Mouse (Mus musculus): ENCODE results near the gene Cacna1c. TPM values are rescaled to one million over a fixed set of nuclear protein-coding genes. Genes with fewer than 3 reads are reported as not detected.

Gene Cacna1c
- polyA plus RNA-seq, 1 experiment from 2014 or later: 7.3 TPM

DNA sequence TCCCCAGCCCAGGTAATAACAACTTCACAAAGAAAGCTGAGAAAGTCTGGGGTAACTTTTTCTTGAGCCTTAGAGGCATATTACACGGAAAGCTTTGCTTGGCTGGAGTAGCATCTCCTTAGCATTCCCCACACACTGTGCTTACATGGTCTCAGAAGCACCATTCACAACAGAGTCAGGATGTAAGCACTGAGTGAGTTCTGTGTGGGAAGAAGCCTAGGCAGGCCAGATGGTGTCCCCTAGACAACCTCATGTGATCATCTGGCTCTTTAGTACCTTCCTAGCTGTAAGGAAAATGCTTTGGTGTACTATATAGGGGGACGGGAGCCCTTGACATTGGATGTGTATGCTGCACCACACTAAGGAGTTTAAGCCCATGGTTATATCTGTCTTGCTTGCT is 563.7 kb downstream of the Cacna1c start:
- no peaks in the 10 kb centered on the region for H3K27me3 ChIP-seq
- peaks cover 9% of the 10 kb centered on the region for H3K36me3 ChIP-seq
- no peak overlapping the region for H3K27ac ChIP-seq
- whole genome bisulfite sequencing: 84% methylated on average over 2 of the region's 2 CpGs
- no peak overlapping the region for H3K4me2 ChIP-seq (replicated peaks)
- peaks cover 10% of the 10 kb centered on the region for H3K9me3 ChIP-seq (replicated peaks)
- H3K9ac ChIP-seq: no peak overlapping the region
- H3K4me1 ChIP-seq: no peaks in the 10 kb centered on the region
- H3K4me3 ChIP-seq: no peak overlapping the region
- ATAC-seq (ENCODE audit: low FRiP score): no peak

DNA sequence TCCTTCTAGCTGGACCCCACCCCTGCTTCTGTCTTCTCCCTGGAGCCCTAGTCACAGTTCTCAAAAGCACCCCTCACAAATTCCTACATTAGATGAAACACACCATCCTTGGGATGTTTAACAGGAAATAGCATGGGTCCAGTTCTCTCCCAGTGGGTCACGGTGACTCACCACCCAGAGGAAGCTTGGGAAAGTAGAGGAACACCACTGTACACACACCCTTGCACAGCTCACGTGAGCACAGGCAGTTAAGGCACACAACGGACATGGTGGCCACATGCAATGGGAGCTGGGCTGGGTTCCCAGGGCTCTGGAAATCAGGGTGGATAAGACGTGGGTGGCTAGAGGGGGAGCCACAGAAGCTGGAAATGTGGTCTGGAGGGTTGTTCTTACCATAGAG is 566.2 kb downstream of the Cacna1c start:
- Histone ChIP-seq H3K9me3 (replicated peaks) (no peaks in the 10 kb centered on the region), H3K4me1 (no peaks in the 10 kb centered on the region), H3K9ac (no peak overlapping the region), H3K4me2 (replicated peaks) (no peak overlapping the region), H3K36me3 (no peaks in the 10 kb centered on the region), H3K27me3 (no peaks in the 10 kb centered on the region), H3K27ac (no peak overlapping the region), H3K4me3 (no peak overlapping the region)
- WGBS: 89% methylated on average over 4 of the region's 4 CpGs
- no peak for ATAC-seq (ENCODE audit: low FRiP score)

DNA sequence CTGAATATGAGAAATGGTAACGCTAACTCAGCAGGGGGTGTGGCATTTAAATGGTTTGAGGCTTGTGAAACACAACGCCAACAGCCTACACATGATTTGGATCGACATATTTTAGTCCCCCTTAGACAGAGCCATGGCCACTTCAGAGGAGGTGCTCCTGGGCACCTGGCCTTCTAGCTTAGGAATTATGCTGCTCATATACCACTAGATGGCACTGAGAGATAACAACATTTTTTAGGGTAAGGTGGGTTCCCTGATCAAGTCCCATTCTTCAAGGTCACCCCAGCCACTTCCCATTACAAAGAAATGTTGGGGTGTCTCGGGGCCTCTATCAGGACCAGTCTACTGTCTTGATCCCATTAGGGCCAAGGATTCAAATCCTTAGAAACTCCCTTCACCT is 570.0 kb downstream of the Cacna1c start:
- no peak for ATAC-seq (ENCODE audit: low FRiP score)
- no peaks in the 10 kb centered on the region for H3K36me3 ChIP-seq
- no peaks in the 10 kb centered on the region for H3K9me3 ChIP-seq (replicated peaks)
- no peak overlapping the region for H3K4me2 ChIP-seq (replicated peaks)
- no peaks in the 10 kb centered on the region for H3K4me1 ChIP-seq
- H3K27me3 ChIP-seq: no peaks in the 10 kb centered on the region
- no peak overlapping the region for H3K27ac ChIP-seq
- no peak overlapping the region for H3K9ac ChIP-seq
- no peak overlapping the region for H3K4me3 ChIP-seq
- 45% methylated on average over 4 of the region's 4 CpGs for WGBS

DNA sequence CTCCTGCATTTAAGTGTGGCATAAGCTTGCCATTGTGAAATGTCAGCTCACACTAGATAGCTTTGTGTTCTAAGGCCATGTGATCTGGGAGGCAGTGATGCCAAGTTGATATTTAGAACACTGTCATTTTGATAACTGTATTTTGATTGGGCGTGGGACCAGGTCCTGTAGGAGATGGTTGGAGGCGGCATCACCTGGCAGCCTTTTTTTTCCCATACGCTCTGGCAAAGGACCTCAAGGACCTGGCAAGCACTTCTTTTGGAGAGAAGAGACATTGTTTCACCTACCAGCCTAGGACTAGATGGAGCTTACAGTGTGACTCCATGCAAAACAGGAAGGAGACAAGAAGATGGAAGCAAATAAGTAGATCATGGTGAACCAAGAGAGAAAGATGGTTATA is 572.6 kb downstream of the Cacna1c start:
- H3K9ac ChIP-seq: no peak overlapping the region
- no peak overlapping the region for H3K27ac ChIP-seq
- H3K27me3 ChIP-seq: no peaks in the 10 kb centered on the region
- 97% methylated on average over 3 of the region's 3 CpGs for WGBS
- H3K9me3 ChIP-seq (replicated peaks): no peaks in the 10 kb centered on the region
- no peak for ATAC-seq (ENCODE audit: low FRiP score)
- H3K4me1 ChIP-seq: no peaks in the 10 kb centered on the region
- no peak overlapping the region for H3K4me2 ChIP-seq (replicated peaks)
- no peaks in the 10 kb centered on the region for H3K36me3 ChIP-seq
- H3K4me3 ChIP-seq: no peak overlapping the region

DNA sequence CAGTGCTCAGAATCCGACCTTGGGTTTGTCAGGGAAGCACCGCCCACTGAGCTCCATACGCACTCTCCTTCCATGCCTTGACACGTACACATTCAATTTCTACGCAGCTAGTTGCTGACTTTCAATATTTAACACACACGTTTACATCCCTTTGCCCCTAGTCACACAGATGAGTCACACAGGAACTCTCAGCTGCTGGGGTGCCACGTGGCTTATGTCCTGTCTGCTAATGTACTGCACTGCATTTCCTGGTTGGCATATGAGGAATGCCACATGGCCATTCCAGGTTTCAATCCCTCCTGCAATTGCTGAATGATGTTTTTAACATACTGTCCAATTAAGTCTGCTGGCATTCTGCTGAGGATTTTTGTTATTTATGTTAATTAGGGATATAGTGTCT is 574.4 kb downstream of the Cacna1c start:
- H3K9ac ChIP-seq: no peak overlapping the region
- no peaks in the 10 kb centered on the region for H3K36me3 ChIP-seq
- H3K4me3 ChIP-seq: no peak overlapping the region
- no peaks in the 10 kb centered on the region for H3K27me3 ChIP-seq
- H3K4me2 ChIP-seq (replicated peaks): no peak overlapping the region
- no peaks in the 10 kb centered on the region for H3K4me1 ChIP-seq
- 82% methylated on average over 7 of the region's 7 CpGs for WGBS
- H3K9me3 ChIP-seq (replicated peaks): no peaks in the 10 kb centered on the region
- H3K27ac ChIP-seq: no peak overlapping the region
- ATAC-seq (ENCODE audit: low FRiP score): no peak

DNA sequence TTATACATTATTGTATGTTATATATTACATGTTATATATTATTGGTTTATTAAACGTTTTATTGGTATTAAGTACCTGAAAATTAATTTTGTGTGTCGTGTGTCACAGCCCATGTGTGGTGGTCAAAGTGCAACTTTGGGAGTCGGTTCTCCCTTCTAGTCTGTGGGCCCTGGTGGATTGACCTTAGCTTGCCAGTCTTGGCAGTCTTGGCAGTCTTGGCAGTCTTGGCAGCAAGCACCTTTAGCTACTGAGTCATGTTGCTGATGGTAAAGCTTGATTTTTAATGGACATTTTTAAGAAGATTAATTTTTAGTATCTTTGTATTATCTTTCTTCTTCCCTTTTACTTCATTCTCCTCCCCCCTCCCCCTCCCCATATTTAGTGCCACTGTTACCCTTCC is 574.8 kb downstream of the Cacna1c start:
- Histone ChIP-seq H3K4me2 (replicated peaks) (no peak overlapping the region), H3K4me1 (no peaks in the 10 kb centered on the region), H3K9me3 (replicated peaks) (no peaks in the 10 kb centered on the region), H3K36me3 (no peaks in the 10 kb centered on the region), H3K27ac (no peak overlapping the region), H3K4me3 (no peak overlapping the region), H3K27me3 (no peaks in the 10 kb centered on the region), H3K9ac (no peak overlapping the region)
- WGBS: 88% methylated on average over 3 of the region's 3 CpGs
- no peak for ATAC-seq (ENCODE audit: low FRiP score)

DNA sequence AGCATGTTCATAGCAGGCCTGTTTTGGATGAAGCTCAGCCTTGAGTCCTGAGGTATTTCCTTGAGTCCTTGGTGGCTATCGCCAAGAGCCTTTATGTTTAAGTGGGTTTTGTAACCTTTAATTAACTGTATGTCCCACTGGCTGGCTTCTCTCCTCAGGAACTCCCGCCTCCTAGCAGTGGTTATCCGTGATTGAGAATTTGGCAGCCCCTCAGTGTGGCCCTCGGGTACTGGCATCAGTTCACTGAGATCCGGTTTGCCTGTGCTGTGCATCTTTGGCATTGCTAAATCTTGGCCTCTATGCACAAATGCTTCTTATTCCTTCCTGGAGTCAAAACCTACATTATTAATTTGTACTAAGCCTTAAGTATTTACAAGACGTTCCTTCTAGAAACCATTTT is 587.3 kb downstream of the Cacna1c start:
- no peak overlapping the region for H3K9ac ChIP-seq
- H3K27me3 ChIP-seq: no peaks in the 10 kb centered on the region
- no peaks in the 10 kb centered on the region for H3K4me1 ChIP-seq
- no peak overlapping the region for H3K4me2 ChIP-seq (replicated peaks)
- no peaks in the 10 kb centered on the region for H3K9me3 ChIP-seq (replicated peaks)
- WGBS: 87% methylated on average over 6 of the region's 6 CpGs
- H3K4me3 ChIP-seq: no peak overlapping the region
- H3K36me3 ChIP-seq: peaks cover 5% of the 10 kb centered on the region; the same call in 1 of the 2 replicates
- H3K27ac ChIP-seq: no peak overlapping the region
- ATAC-seq (ENCODE audit: low FRiP score): no peak

DNA sequence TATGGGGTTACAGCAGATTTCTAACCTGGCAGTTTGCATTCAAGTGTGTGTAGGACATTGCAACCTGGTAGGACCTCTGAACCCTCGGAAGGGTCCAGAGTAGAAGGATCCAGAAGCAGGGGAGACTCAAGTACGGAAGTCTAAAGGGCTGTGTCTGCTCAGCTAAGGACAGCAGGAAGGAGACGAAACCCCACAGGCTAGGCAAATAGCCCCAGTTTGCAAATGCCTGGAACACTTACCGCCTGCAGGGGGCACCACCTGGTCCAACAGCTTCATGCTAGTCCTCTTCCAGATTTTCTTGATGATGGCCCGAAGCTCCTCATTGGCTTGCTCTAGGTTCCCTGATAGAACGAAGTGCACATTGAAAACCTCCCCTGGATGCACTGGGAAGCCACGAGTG is 590.2 kb downstream of the Cacna1c start:
- H3K9ac ChIP-seq: no peak overlapping the region
- ATAC-seq (ENCODE audit: low FRiP score): no peak
- no peaks in the 10 kb centered on the region for H3K27me3 ChIP-seq
- no peaks in the 10 kb centered on the region; the same call in 1 of the 2 replicates for H3K36me3 ChIP-seq
- no peaks in the 10 kb centered on the region for H3K4me1 ChIP-seq
- no peaks in the 10 kb centered on the region for H3K9me3 ChIP-seq (replicated peaks)
- H3K4me3 ChIP-seq: no peak overlapping the region
- WGBS: 75% methylated on average over 7 of the region's 7 CpGs
- no peak overlapping the region for H3K4me2 ChIP-seq (replicated peaks)
- H3K27ac ChIP-seq: no peak overlapping the region

DNA sequence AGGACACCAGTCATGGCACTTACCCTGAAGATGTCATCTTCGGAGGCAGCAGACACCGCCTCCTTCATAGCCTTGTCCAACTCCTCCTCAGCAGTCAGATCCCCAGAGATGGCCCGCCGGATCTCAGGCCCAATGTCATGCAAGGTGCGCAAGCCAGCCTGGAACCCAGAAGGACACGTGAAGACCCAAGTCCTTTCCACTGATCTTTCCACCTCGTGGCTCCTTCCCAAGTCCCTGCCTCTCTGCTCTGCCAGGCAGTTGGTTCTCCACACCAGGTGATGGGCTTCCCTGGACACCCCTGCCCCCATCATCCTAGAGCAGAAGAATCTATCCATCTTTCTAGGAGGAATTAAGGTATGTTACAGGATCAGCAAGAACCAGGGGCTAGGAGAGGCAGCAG is 592.4 kb downstream of the Cacna1c start:
- WGBS: 89% methylated on average over 7 of the region's 7 CpGs
- H3K9ac ChIP-seq: no peak overlapping the region

DNA sequence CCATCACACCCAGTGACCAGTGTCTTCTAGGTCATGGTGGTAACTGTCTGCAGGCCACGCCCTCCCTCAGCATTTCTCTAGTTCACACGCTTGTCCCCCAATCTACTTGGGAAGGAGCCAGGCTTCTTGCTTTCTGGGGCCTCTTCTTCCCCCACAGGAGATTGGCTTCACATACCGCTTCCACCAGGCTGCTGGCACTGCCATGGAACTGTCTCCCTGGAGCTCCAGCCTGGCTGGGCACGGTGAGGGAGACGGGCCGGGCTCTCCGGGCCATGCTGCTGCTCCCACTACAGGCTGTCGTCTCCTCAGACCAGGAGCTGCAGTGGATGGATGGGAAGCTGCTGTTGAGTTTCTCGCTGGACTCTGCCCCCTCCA is 600.5 kb downstream of the Cacna1c start:
- H3K4me1 ChIP-seq: peaks cover 14% of the 10 kb centered on the region
- peaks cover 23% of the 10 kb centered on the region; the same call in 1 of the 2 replicates for H3K27me3 ChIP-seq
- no peaks in the 10 kb centered on the region for H3K9me3 ChIP-seq (replicated peaks)
- WGBS: 66% methylated on average over 9 of the region's 9 CpGs
- H3K4me2 ChIP-seq (replicated peaks): no peak overlapping the region
- H3K27ac ChIP-seq: no peak overlapping the region
- no peaks in the 10 kb centered on the region for H3K36me3 ChIP-seq
- no peak overlapping the region for H3K9ac ChIP-seq
- no peak for ATAC-seq (ENCODE audit: low FRiP score)
- H3K4me3 ChIP-seq: no peak overlapping the region

More for the DNA sequence above, 592.4 kb downstream of the Cacna1c start:
- no peaks in the 10 kb centered on the region for H3K27me3 ChIP-seq
- H3K4me3 ChIP-seq: no peak overlapping the region
- no peak overlapping the region for H3K27ac ChIP-seq
- no peaks in the 10 kb centered on the region; the same call in 1 of the 2 replicates for H3K36me3 ChIP-seq
- no peaks in the 10 kb centered on the region for H3K4me1 ChIP-seq
- no peaks in the 10 kb centered on the region for H3K9me3 ChIP-seq (replicated peaks)
- H3K4me2 ChIP-seq (replicated peaks): no peak overlapping the region
- ATAC-seq (ENCODE audit: low FRiP score): no peak

DNA sequence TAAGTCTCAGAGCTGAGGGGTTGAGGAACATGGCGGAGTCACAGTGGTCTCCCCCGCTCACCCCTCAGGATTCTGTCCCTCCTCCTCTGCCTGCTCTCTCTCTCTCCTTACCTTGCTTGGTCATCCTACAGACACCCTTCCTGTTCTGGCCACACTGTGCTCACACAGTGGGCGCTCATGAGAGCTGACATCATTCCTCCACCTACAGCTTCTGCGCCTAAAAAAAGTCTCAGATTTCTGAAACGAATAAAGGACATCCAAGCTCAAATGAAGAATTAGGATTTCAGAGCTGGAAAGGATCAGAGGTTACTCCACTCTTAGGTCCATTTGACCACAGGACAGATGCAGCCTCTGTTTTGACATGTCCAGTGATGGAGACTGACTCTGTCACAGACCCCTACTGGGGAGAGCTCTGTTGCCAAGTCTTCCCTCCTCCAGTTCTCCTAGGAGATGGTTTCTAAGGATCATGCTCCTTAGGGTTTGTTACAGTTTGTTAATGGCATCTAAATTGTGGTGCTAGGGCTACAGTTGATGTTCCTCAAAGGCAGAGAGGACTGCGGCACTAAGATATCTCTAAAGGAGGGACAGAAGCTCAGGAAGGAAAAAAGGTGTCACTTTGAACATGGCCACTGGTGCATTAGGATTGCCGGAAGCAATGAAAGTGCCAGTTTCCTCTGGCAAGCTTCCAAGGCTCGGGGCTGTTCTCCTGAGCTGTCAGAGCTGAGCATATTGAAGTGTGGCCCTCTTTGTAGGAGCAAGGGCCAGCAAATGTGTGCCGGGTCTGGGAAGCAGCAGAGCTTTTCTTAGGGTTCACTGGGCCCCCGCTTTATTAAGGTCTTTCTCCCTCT is 601.2 kb downstream of the Cacna1c start:
- Histone ChIP-seq H3K4me1 (peaks cover 14% of the 10 kb centered on the region), H3K27me3 (peaks cover 23% of the 10 kb centered on the region; the same call in 1 of the 2 replicates), H3K4me2 (replicated peaks) (no peak overlapping the region), H3K27ac (no peak overlapping the region), H3K9ac (no peak overlapping the region), H3K4me3 (no peak overlapping the region), H3K9me3 (replicated peaks) (no peaks in the 10 kb centered on the region), H3K36me3 (no peaks in the 10 kb centered on the region)
- WGBS: 87% methylated on average over 10 of the region's 10 CpGs
- ATAC-seq (ENCODE audit: low FRiP score): no peak

DNA sequence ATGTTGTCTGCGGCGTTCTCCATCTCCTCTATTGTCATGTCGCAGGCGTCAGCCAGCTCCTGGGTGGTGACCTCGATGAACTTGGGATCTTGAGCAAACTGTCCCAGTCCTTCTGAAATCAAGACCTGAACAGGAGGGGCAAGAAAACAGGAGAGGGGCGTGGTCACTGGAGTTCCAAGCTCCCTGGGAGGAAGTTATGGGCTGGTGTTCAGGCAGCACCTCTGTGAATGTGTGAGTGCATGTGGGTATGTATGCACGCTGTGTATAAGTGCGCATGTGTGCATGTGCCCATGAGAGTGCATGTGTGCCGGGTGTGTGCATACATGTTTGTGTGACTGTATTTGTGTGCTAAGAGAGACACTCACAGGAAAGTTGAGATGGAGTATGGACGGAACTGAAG is 602.1 kb downstream of the Cacna1c start:
- WGBS: 38% methylated on average over 10 of the region's 10 CpGs

More for the DNA sequence above, 602.1 kb downstream of the Cacna1c start:
- Histone ChIP-seq H3K4me1 (peaks cover 14% of the 10 kb centered on the region), H3K36me3 (no peaks in the 10 kb centered on the region), H3K4me3 (peak overlapping the region; percentile 39), H3K9ac (peak overlapping the region; percentile 23; the same call in 1 of the 2 replicates), H3K4me2 (replicated peaks) (peak overlapping the region; percentile 87), H3K27me3 (peaks cover 23% of the 10 kb centered on the region; the same call in 1 of the 2 replicates), H3K27ac (no peak overlapping the region), H3K9me3 (replicated peaks) (no peaks in the 10 kb centered on the region)
- peak; percentile 56; the same call in 1 of the 2 replicates for ATAC-seq (ENCODE audit: low FRiP score)
